Mouse (Mus musculus) erythroblast, adult 5-6 weeks (primary cell): ENCODE results near the gene Dnaja4. TPM values are rescaled to one million over a fixed set of nuclear protein-coding genes. Genes with fewer than 3 reads are reported as not detected.

Experiments used
- ATAC-seq: replicated peaks from 2 replicates; pipeline ENCODE4 v1.8.0; 2016; ENCODE audit warnings: moderate number of reproducible peaks, mild to moderate bottlenecking, moderate TSS enrichment, inconsistent platforms; ENCODE audit not compliant: poor library complexity, low FRiP score, severe bottlenecking
- total RNA-seq, 2 experiments: library from RNA; stranded (forward) in 1 of 2; stranded (reverse) in 1 of 2; fragments of 150-400 nt in 1 of 2; fragments of 200-764, 138-1000 nt in 1 of 2; gene quantifications; 2 replicates each; pipeline versions ENCODE4 v1.2.3 to v1.2.4; 2015 to 2017; ENCODE audit warnings: low replicate concordance in 2 of 2

The Dnaja4 gene
- total RNA-seq, 2 experiments from 2014 or later = 82.2 to 142 TPM

DNA sequence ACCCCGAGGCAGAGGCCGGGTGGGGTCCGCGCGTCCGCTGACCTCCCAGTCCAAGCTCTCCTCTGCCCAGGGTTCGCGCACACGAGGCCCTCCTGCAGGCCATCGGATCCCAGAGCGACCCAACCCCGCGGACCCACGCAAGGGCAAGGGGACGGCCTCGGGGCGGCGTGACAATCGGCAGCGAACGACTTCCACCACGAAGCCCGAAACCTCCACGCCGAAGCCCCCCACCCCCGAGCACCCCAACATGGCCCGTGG lies 343 bp downstream of the Dnaja4 start:
- ATAC-seq = peak; percentile 33

DNA sequence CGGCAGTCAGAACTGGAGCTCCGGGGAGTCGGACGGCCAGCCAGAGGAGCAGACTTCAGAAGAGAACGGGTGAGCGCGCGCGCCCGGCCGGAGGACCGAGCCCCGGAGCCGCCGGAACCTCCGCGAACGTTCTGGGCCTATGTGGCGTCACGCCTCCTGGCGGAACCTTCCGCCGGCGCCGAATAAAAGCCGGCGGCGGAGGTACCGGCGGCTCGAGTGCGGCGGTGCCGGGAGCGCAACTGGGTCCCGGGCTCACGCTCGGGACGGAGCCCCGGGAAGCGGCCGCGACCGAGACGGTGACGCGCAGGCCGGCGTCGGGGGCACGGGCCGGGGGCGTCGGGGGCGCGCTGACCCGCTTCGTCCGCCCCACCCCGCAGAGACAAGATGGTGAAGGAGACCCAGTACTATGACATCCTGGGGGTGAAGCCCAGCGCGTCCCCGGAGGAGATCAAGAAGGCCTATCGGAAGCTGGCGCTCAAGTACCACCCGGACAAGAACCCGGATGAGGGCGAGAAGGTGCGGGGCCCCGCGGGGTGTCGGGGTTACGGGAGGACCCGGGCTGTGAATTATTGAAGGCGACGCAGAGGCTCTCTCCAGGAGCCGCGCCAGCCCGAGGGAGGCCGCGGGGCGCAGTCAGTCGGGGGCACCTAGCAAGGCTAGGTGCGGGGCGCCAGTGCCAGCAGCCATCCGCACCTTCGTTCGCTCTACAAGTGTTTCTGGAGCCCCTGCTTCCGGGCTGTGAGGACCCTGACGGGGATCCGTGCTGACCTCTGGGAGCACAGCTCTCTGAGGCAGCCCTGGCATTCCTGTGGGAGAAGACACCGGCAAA lies 886 bp downstream of the Dnaja4 start:
- ATAC-seq = peak; percentile 46

DNA sequence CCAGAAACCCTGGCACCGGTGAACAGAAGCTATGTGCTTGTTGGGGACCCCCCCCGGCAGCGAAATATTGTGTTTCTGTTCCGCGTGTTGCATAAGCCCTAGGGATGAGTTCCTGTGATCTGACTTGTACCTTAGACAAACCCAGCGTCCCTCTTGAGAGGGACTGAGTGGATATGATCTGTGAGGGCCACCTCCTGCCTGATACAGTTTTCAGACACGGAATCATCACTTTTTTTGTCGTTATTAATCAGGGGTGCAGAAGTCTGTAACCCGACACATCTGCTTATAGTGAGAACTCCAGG lies 1.5 kb downstream of the Dnaja4 start:
- ATAC-seq = 0 out of 2 replicates have a peak, but pooled peaks have one; percentile 18

DNA sequence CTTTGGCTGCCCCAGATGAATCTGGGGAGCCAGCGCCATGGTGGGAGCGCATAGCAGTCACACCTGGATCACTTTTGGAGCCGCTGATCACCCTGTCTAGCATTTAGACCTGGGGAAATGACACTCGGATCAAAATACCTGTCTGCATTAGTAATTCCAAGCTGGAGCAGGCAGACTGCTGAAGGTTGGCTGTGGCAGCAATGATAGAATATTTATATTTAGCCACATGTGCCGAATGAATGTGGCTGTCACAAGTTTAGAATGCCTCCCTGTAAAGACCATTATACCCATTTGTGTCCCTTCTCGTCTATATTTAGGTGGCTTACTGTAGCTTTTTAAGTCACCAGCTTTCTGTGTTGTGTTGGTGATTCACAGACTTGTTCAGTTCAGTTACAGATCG lies 2.1 kb downstream of the Dnaja4 start:
- no peak for ATAC-seq

DNA sequence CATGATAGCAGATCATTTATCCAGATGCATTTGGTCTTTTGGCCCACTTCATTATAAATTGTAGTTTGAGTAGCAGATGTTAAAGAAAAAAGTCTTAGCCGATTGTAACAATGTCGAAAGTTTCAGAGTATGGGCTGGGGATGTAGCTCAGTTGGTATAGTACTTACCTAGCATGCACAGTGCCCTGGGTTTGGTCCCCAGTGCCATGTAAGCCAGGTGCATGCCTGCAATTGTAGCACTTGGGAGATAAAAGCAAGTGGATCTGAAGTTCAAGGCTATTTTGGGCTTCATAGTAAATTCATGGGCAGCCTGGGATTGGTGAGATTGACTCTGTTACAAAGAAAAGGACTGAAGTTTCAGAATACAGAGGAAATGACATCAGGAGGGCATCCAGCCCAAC lies 3.9 kb downstream of the Dnaja4 start:
- no peak for ATAC-seq

DNA sequence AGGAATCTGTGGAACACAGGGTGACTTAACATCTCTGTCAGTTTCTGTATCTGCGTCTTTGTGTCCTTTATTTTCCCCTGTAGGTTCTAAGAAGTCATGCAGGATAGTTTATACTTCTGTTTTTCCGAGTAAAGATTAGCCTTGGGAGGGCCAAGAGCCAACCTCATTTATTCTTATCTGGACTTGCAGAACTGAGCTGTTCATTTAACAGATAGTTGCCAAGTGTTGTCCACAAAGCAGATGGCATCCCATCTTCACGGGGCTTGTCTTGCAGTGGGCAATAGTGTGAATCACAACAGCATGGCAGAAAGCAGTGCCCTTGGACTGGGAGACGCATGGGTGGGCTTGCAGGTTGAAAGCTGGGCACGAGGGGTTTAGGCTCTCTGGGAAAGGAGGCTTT lies 5.7 kb downstream of the Dnaja4 start:
- peak; percentile 60 for ATAC-seq

DNA sequence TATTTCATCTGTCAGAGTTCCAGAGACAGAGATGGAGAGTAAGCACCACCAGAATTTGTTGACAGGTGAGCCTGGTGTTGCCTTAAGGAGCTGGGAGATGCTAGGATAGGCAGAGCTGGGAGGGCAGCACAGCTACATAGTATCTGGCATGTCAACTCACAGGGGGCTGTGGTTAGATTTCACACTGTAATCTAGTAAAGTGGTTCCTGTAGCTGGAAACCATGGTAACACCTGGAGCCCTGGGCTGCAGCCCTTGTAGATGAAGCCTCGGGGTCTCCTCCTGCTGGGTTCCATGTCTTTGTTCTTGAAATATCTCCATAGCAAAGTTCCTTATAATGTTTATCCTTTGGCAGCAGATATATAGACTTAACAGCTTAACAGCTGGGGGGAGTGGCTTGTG lies 6.9 kb downstream of the Dnaja4 start:
- no peak for ATAC-seq

DNA sequence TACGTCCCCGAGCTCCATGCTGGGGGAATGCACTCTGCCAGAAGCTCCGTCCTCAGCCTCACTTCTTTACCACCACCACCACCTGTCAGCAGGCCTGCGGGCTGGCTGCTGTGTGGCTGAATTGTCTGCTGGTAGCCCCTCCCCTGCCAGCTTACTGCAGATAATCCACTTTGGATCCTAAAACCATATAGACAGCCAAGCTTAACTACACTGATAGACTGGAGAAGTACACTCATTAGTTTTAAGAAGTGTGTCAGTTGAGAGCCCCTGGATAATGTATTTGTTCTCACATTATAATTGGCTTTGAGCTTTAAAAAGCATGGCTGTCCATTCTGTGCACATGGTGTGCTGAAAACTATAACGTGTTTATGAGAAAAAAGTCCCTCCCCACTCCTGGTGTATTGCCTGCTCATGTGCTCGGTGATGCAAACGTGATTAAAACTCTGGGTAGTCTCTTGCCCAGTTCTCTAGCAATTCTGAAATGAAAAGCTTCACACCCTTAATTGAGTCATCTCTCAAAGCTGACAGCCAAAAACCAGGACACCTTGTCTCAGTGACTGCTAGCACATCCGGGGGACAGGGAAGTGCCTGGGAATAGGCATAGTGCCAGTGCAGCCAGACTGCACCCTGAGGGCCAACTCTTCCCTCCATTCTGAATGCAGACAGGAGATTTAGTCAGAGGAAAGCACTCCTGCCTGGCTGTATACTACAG lies 8.8 kb downstream of the Dnaja4 start:
- no peak for ATAC-seq

DNA sequence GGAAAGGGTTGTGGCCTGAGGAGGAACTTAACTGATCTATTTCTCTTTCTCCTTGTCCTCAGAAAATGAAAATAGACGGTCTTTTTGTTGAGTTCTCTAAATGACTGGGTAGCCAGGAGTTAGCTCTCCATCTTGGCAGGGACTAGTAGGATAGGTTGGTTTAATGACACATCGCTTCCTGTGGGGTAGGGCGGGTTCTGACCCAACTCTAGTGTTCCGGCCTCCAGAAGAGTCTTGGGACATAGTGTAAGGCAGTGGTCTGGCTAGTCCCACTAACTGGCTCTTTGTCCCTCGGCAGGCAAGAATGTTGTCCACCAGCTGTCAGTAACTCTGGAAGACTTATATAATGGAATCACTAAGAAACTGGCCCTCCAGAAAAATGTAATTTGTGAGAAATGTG lies 9.4 kb downstream of the Dnaja4 start:
- no peak for ATAC-seq

DNA sequence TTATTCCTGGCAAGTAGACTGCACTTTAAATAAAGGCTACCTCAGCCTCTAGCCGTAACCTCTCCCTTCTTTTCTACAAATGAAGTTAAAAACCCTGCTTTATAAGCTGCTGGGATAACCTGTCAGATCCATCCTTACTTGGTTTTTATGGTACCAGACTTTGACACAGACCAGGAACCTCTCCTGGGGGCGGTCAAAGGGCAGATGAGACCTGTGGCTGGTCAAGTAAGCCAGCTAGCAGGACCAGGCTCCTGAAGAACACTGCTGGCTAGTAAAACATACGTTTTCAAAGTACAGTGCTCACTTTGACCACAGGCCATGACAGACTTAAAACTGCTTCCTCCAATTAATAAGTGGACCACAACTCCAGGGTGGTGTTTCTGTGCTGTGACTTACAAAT lies 17.1 kb downstream of the Dnaja4 start:
- no peak for ATAC-seq

DNA sequence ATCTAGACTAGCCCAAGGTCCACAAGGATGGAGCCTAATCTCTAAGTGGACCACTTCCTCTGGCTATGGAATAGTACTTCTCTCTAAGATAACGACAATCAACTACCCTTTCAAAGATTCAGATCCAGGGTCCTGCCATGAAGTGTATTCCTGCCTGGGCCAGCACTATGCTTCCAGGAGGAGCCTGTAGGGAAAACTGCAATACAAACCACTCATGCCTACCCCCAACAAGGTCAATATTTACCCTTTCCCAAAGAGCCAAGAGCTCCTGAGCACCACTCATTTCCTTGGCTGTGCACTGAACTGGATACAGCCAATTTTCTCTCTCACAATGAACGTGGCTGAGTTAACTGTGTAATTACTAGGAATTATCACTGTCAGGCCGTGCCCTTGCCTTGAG lies 18.9 kb downstream of the Dnaja4 start:
- no peak for ATAC-seq

DNA sequence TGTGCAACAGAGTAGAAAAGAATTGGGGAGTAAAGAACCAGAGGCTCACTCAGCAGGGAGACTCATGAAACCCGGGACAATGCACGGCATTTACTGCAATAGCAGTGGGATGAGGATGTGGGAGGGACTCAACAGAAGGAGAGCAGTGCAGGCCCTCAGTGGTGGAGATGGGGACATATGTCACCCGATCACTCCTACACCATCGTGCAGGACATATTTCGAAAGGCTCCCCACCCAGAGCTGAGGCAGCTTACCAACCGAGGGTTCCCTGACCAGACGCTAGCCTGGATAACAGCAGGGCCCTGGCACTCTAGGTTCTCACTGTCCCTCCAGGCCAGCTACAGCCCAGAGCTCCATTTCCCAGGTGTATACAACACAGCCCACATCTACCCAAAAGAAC lies 23.5 kb downstream of the Dnaja4 start:
- no peak for ATAC-seq

DNA sequence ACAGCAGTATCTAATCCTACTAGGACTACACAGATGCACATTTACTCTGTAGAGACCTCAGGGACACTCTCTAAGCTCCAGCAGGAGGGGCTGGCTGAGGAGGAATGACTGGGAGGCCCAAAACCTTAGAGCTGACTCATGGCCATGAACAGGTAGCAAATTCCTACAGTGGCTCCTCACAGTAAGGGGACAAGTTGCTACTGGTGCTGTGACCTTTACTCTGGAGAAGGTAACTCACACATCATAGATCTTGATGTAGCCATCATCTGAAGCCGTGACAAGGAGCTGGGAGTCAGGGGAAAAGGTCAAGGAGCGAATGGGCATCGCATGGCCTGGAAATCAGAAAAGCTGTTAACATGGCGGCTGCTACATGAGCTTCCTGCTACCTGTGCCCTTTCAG lies 23.9 kb downstream of the Dnaja4 start:
- no peak for ATAC-seq

DNA sequence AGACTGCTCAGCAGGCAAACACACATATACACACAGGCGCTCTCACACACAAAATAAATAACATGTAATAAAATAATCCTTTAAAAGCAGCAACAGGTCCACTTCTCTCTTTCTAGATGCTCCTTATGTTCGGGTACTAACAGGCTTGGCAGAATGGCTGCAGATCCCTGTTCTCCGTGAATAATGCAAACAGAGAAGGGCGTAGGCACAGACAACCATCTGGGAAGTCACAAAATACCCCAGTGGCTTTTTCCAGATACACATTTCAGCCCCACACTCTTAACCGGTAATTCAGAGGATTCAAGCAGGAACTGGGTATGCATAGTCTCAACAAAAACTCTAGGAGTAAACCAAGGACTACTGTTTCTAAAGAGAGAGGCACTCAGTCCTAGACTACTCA lies 27.6 kb downstream of the Dnaja4 start:
- ATAC-seq = no peak

DNA sequence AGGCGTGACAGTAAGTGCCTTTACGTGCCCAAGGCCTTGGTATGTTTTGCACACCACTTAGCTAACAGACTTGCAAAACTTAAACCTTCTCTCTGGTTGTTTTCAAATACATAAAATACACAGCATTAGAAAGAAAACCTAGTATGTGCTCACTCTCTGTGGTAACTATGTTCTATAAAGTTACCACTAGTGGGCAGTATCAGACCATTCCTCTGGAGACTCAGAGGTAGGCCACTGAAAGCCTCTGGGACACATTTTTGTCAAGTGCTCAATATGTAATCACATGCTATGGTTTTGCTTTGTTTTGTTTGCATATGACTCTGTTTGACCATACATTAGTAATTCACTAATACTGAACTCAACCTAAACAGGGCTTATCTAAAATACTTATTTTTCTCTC lies 33.4 kb downstream of the Dnaja4 start:
- ATAC-seq = peak; percentile 51; the same call in 1 of the 2 replicates

DNA sequence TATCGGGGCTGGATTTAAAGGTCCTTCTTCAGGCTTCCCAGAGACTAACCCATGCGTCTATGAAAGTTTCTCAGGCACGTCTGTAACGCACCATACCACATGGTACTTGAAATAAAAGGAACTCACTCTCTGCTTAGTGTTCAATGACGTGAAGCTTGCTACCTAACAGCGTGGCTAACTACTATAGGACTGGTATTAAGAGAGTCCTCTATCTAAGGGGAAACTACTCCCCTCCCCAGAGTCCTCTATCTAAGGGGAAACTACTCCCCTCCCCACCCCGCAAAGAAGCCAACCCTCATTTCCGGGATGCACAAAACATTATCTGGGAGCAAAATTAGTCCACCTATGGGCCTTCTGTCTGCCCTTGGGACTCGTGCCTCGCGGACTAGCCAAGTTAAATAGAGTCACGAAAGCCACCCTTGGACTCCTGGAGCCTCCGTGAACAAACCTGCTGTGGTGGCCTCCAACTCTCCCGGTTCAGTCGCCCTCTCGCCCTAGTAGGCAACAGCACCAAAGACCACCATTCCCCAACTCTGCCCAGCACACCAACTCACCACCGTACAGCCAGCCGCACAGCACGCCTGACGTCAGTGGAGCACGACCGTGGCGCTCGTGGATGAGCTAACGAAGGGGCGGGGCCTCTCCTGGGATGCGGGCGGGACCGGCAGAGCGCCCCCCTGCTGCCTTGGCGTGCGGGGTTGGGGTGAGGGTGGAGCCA lies 35.4 kb downstream of the Dnaja4 start, which contains the start of gene Wdr61:
TSS of gene Wdr61 (minus strand) at position 599 of the 718 bp plus-strand sequence.
- ATAC-seq = peak; percentile 95

DNA sequence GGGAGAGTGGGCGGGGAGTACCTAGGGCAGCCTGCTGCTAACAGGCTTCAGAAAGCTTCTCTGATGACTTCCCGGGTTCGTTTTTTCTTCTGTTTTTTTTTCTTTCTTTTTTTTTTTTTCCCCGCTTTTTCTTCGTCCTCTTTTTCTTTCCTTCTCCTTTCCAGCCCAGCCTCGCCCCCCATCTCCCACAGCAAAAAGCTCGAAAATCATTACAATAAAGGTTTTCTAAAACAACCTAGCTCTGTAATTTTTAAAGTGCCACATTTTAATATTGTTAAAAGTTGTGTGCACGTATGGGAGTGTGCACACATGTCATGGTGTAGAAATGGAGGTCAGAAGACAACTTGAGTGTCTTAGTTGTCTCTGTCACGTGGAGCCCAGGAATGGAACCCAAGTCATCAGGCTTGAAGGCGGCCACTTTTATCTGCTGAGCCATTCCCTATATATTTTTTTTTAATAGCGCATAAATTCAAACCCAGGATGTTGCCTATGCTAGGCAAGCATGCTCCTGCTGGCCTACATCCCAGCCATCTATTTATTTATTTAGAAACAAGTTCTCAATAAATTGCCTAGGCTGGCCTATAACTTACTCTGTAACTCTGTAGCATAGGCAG lies 36.1 kb downstream of the Dnaja4 start:
- no peak for ATAC-seq

DNA sequence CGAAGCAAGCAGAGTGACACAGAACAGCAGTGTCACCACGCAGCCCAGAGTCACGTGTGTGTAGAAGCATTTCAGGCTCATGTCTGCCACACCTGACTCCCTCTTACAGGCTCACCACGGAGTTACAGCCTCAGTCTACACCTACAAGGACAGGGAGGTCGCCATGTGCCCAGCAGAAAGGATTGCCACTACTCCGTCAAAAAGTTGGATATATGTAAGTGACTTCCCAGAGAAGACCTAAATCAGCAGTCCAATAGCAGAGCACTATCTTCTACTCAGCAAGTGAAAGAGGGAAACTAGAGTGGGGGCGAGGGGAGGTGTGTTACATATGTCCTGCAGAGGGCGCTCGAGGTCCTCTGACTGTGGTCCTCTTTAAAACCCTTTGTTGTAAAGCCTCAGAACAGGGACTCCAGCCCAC lies 37.6 kb downstream of the Dnaja4 start:
- ATAC-seq = 0 out of 2 replicates have a peak, but pooled peaks have one; percentile 44

DNA sequence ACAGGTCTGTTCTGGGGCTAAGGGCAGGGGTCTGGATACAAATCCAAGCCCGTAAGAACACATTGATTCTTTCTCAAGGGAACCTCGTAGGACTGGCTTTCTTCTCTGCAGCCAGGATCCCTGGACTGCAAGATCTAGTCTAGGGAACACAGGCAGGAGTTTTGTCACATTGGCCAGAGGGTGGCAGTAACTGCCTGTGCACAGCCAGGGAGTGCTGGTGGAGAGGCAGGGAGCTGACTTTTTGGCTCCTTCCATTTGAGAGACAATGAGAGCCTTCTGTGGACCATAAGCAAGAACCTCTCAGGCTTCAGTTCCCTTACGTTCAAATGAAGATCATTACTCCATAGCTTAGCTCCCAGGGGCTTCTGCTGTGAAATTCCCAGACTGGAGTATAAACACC lies 39.7 kb downstream of the Dnaja4 start:
- ATAC-seq = no peak

DNA sequence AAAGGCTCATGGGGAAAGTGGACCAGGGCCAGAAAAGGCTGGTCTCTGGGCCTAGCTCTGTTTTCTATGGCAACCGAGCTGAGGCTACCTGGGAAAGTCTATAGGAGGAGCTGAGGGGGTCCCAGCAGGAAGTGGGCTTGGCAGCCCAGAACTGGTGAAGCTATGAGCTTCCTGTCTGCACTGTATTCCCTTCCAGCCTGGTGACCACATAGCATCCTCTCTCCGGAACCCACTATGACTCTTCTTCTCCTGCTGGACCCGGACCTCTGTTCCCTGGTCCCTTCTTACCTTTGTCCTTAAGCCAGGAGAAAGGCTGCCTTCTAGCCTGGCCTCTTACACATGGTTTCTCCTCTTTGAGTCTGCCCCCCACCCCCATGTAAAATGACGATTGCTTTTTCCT lies 45.2 kb downstream of the Dnaja4 start:
- ATAC-seq = no peak
